Mouse (Mus musculus): ENCODE results near the gene Bicd1. TPM values are rescaled to one million over a fixed set of nuclear protein-coding genes. Genes with fewer than 3 reads are reported as not detected.
"Not testable (repeated sequence)": the region's sequence is repeated elsewhere in the genome, so short reads cannot be mapped to it uniquely, and the experiment has no call there.

The Bicd1 gene
- 12.2 and 14.6 TPM in 2 replicates for polyA plus RNA-seq (2015; fragmentation: Nextera tagmentation; extraction: Ambion mirVana)

DNA sequence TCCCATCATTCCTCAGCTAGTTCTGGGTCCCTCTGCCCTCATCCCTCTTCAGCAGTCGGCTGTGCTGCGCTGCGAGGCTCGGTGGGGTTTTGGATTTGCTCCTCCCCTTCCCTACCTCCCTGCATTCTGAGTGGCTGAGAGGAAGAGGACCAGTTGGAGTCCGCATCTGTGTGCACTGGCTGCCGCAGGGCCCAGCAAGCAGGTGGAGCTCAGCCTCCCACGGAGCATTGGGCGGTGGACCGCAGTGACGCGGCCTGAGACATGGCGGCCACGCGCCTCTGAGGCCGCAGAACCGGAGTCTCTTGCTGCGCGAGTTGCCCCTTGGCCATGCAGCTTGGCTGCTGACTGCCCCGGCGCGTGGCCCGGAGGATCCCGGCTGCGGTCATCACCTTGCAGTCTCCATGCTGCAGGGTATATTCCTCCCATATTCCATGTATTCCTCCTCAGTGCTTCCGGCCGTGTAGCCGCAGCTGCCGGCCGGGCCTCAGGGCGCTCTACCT is at the start of gene Bicd1:
Bicd1 (plus strand) TSS at position 54 of the 500 bp plus-strand sequence.
- peak within 1 kb of the TSS; percentile 59 for H3K9ac ChIP-seq
- no peaks in the 10 kb centered on the region for H3K9me3 ChIP-seq
- ATAC-seq, result peak; percentile 100
- no peaks in the 10 kb centered on the region for H3K4me1 ChIP-seq (replicated peaks)
- peak within 1 kb of the TSS; percentile 62 for H3K27ac ChIP-seq
- H3K4me2 ChIP-seq (replicated peaks), result peak within 1 kb of the TSS; percentile 82
- under 1% methylated on average over 30 of the region's 30 CpGs for WGBS
- H3K36me3 ChIP-seq, result no peaks in the 10 kb centered on the region
- peak within 1 kb of the TSS; percentile 57 for H3K4me3 ChIP-seq (replicated peaks)
- no peaks in the 10 kb centered on the region for H3K27me3 ChIP-seq (replicated peaks)

DNA sequence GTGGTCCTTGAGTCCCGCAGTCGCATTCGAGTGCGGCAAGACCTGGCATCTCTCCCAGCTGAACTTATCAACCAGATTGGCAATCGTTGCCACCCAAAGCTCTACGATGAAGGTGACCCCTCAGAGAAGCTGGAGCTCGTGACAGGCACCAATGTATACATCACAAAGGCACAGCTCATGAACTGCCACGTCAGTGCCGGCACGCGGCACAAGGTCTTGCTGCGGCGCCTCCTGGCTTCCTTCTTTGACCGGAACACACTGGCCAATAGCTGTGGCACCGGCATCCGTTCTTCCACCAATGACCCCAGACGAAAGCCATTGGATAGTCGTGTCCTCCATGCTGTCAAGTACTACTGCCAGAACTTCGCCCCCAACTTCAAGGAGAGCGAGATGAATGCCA is 46.2 kb upstream of the Bicd1 start:
- H3K9ac ChIP-seq; H3K9me3 ChIP-seq; H3K27me3 ChIP-seq (replicated peaks); H3K36me3 ChIP-seq; ATAC-seq; H3K4me2 ChIP-seq (replicated peaks); H3K4me3 ChIP-seq (replicated peaks); H3K4me1 ChIP-seq (replicated peaks); H3K27ac ChIP-seq: not testable (repeated sequence)
- 96% methylated on average over 20 of the region's 20 CpGs for WGBS

DNA sequence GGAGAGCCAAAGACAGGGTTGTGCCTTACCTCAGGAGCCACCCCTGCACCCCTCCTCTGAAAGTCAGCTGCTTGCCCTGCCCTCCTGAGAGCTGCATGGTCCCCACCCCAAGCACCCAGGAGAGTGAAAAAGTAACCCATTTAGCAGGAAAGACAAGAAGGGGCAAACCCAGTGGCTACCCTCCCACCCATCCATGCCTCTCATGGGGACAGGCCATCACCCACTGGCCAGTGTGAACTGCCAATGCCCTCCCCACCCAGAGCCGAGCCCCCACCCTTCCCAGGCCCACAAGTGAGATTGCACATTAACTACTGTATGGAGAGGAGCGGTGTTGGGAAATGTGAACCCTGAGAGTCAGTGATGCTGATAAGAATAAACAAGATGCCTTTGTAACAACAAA is 42.7 kb upstream of the Bicd1 start:
- H3K4me3 ChIP-seq (replicated peaks); H3K4me1 ChIP-seq (replicated peaks); H3K27me3 ChIP-seq (replicated peaks); H3K36me3 ChIP-seq; H3K9me3 ChIP-seq; H3K27ac ChIP-seq; H3K4me2 ChIP-seq (replicated peaks); ATAC-seq; H3K9ac ChIP-seq: not testable (repeated sequence)
- 78% methylated on average over 2 of the region's 2 CpGs for WGBS

DNA sequence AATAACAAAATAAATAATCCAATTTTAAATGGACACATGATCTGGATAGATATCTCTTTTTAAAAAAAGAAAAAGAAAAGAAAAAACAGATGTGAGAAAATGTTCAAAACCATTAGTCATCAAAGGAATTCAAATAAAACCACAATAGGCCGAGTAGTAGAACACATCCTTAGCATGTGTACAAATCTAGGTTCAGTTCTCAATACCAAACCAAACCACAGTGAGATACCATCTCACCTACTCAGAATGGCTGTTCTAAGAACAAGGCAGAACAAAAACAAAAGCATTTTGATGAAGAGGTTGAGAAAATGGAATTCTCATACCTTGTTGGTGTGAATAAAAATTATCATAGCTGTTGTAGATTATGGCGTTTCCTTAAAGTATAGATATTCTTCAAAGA is 42.3 kb upstream of the Bicd1 start:
- Histone ChIP-seq H3K4me1 (replicated peaks) (no peaks in the 10 kb centered on the region), H3K4me2 (replicated peaks) (no peak overlapping the region), H3K27me3 (replicated peaks) (no peaks in the 10 kb centered on the region), H3K9me3 (no peaks in the 10 kb centered on the region), H3K36me3 (no peaks in the 10 kb centered on the region), H3K9ac (no peak overlapping the region), H3K4me3 (replicated peaks) (no peak overlapping the region), H3K27ac (no peak overlapping the region)
- no peak for ATAC-seq
- 85% methylated on average over 2 of the region's 2 CpGs for WGBS

DNA sequence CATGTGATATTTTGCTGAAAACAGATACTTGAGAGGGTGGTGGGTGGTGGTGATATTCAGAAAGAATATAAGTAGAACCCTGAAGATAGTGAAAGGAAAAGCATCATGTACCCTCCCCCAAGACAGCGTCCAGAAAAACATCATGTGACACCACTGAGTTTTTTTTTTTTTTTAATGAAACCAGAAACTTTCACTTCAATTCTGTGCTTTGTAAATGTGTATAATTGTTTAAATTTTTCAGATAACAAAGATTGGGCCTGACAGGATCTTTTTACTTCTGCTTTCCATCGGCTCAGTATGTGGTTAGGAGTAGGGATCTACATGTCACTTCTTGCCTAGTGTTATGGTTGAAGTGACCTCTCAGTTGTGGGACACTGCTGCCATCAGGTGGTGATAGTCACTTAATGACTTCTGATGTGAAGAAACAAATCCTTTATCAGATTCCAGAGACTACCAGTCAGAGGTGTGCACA is 33.7 kb upstream of the Bicd1 start:
- H3K36me3 ChIP-seq, result no peaks in the 10 kb centered on the region
- no peaks in the 10 kb centered on the region for H3K27me3 ChIP-seq (replicated peaks)
- no peak overlapping the region for H3K9ac ChIP-seq
- no peaks in the 10 kb centered on the region for H3K9me3 ChIP-seq
- H3K4me3 ChIP-seq (replicated peaks), result no peak overlapping the region
- H3K4me1 ChIP-seq (replicated peaks), result no peaks in the 10 kb centered on the region
- ATAC-seq, result peak; percentile 69
- no peak overlapping the region for H3K4me2 ChIP-seq (replicated peaks)
- 36% methylated on average over 2 of the region's 2 CpGs for WGBS
- H3K27ac ChIP-seq, result no peak overlapping the region

DNA sequence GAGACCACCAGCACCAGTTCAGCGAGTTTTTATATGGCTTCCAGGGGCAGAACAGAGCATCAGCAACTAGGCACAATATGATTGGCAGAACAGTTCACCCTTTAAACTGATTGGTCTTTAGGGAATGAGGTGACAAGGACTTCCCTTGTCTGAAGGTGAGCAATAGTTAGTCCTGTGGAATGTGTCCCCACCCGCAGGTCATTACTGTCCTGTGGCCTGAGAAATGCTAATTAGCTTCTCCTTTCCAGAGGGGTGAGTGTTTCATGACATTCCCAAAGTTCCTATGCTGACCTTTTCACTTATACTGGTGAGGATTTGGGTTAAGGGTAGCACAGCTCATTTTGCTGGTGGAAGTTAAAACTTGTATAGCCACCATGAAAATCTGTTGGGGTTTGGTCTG is 25.2 kb upstream of the Bicd1 start:
- Histone ChIP-seq H3K4me2 (replicated peaks) (no peak overlapping the region), H3K4me3 (replicated peaks) (no peak overlapping the region), H3K36me3 (no peaks in the 10 kb centered on the region), H3K9ac (no peak overlapping the region), H3K27me3 (replicated peaks) (no peaks in the 10 kb centered on the region), H3K9me3 (no peaks in the 10 kb centered on the region), H3K27ac (no peak overlapping the region), H3K4me1 (replicated peaks) (no peaks in the 10 kb centered on the region)
- WGBS, result 78% methylated on average over 2 of the region's 2 CpGs
- ATAC-seq, result no peak

DNA sequence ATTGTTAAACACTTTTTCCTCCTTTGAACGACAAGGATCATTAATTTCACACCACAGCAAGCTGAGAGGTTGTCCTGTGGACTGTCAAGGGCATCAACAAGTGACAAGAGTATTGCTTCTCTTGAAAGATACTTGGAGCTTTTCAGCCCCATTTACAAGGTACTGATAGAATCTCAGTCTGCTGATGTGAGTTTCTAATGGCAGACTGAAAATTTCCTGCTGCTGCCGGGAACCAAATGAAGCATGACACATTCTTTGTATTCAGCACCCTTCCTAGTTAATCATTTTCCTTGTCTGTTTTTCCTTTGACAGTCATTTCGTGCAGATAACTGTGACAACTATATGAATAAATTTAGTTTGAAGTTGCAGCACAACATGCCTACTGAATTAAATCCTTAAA is 22.3 kb upstream of the Bicd1 start:
- no peak for ATAC-seq
- H3K27ac ChIP-seq, result no peak overlapping the region

DNA sequence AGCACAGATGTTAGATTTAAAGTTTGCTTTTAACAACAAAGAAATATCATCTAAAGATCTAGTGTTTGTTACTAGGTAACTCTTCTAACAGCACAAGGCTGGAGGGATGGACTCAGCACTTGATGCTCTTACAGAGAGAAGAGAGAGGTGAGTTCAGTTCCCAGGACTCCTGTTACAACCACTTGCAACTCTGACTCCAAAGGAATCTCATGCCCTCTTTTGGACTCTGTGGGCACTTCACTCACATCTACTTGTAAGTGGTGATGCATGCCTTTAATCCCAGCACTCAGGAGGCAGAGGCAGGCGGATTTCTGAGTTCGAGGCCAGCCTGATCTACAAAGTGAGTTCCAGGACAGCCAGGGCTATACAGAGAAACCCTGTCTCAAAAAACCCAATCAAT is 19.1 kb upstream of the Bicd1 start:
- H3K9me3 ChIP-seq; ATAC-seq; H3K9ac ChIP-seq; H3K27me3 ChIP-seq (replicated peaks); H3K4me3 ChIP-seq (replicated peaks); H3K4me2 ChIP-seq (replicated peaks); H3K27ac ChIP-seq; H3K36me3 ChIP-seq; H3K4me1 ChIP-seq (replicated peaks): not testable (repeated sequence)
- 89% methylated on average over 2 of the region's 2 CpGs for WGBS

More for the DNA sequence above, 22.3 kb upstream of the Bicd1 start:
- Histone ChIP-seq H3K27me3 (replicated peaks) (no peaks in the 10 kb centered on the region), H3K4me1 (replicated peaks) (no peaks in the 10 kb centered on the region), H3K9me3 (no peaks in the 10 kb centered on the region), H3K9ac (no peak overlapping the region), H3K36me3 (no peaks in the 10 kb centered on the region), H3K4me3 (replicated peaks) (no peak overlapping the region), H3K4me2 (replicated peaks) (no peak overlapping the region)
- 19% methylated on average over 3 of the region's 3 CpGs for WGBS

DNA sequence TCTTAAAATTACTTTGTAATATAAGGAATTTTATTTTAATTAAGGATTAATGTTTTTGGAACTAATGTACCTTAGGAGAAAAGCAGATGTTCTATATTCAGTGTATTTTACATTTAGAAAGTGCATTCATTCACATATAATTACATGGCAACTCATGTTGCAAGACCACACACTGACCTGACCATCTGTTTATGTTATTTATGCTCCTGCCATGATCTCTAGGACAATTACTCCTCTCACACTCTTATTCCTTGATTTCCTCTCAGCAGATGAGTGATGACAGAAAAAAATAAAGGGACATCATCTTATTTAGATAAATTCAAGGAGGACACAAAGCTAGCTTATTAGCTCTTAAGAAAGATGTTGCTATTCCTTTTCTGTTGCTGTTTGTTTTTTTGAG is 9.3 kb upstream of the Bicd1 start:
- no peak overlapping the region for H3K27ac ChIP-seq
- H3K9me3 ChIP-seq, result no peaks in the 10 kb centered on the region
- H3K9ac ChIP-seq, result no peak overlapping the region
- H3K27me3 ChIP-seq (replicated peaks), result no peaks in the 10 kb centered on the region
- no peaks in the 10 kb centered on the region for H3K4me1 ChIP-seq (replicated peaks)
- H3K36me3 ChIP-seq, result no peaks in the 10 kb centered on the region
- no peak overlapping the region for H3K4me3 ChIP-seq (replicated peaks)
- H3K4me2 ChIP-seq (replicated peaks), result no peak overlapping the region
- ATAC-seq, result no peak

DNA sequence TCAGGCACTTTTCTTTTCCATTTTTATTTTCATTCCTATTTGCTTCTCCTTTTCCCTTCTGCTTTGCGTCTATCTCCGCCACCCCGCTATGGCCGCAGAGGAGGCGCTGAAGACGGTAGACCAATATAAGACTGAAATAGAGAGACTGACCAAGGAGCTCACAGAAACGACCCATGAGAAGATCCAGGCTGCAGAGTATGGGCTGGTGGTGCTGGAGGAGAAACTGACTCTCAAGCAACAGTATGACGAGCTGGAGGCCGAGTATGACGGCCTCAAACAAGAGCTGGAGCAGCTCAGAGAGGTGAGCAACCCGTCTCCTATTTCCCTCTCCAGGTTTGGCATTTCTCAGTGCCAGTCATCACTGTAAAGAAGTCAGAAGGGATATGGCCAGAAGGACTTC is 655 bp downstream of the Bicd1 start:
- H3K9me3 ChIP-seq, result no peaks in the 10 kb centered on the region
- H3K27ac ChIP-seq, result peak overlapping the region; percentile 62
- peak overlapping the region; percentile 82 for H3K4me2 ChIP-seq (replicated peaks)
- 1% methylated on average over 11 of the region's 11 CpGs for WGBS
- ATAC-seq, result peak; percentile 66
- no peaks in the 10 kb centered on the region for H3K4me1 ChIP-seq (replicated peaks)
- peak overlapping the region; percentile 59 for H3K9ac ChIP-seq
- no peaks in the 10 kb centered on the region for H3K36me3 ChIP-seq
- no peaks in the 10 kb centered on the region for H3K27me3 ChIP-seq (replicated peaks)
- peak overlapping the region; percentile 57 for H3K4me3 ChIP-seq (replicated peaks)

DNA sequence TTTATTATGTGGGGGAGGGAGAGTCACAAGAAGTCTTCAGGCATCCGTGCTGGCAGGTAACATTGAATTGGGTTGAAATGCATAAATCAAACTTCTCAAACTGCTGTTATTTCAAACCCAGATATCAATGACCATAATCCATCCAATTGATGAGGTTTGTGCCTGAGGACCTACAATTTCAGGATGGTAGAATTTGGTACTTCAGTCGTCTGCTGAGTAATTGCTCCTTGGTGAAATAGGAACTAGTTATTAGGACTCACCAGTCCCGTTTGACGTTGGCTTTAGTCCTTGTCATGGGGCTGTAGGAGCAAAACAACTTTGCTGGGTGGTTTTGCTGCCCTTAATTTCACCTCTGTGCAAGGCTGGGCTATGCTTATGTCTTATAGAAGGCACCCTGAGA is 1.2 kb downstream of the Bicd1 start:
- ATAC-seq, result no peak
- WGBS, result 17% methylated on average over 4 of the region's 4 CpGs
- Histone ChIP-seq H3K9ac (no peak overlapping the region; the same call in 1 of the 2 replicates), H3K9me3 (no peaks in the 10 kb centered on the region), H3K4me1 (replicated peaks) (no peaks in the 10 kb centered on the region), H3K36me3 (no peaks in the 10 kb centered on the region), H3K4me2 (replicated peaks) (peak overlapping the region; percentile 82), H3K4me3 (replicated peaks) (peak overlapping the region; percentile 57), H3K27ac (no peak overlapping the region; the same call in 1 of the 2 replicates), H3K27me3 (replicated peaks) (no peaks in the 10 kb centered on the region)

DNA sequence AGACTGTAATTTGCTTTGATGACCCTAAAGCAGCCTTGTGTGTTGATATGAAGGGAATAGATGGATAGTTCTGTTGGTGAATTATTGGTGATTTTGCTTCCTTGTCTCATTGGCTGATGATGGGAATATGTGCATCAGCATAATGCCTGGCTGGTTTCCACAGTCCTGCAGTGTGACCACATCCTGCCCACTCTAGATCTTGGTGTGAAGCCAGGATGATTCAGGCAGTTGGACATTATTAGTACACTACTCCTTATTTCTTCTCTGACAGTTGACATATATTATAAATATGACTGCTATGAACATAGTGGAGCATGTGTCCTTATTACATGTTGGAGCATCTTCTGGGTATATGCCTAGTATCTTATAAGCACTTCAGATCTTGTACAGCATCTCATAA is 4.6 kb downstream of the Bicd1 start:
- H3K36me3 ChIP-seq, result no peaks in the 10 kb centered on the region
- no peak overlapping the region for H3K4me3 ChIP-seq (replicated peaks)
- H3K9ac ChIP-seq, result no peak overlapping the region
- no peak for ATAC-seq
- no peaks in the 10 kb centered on the region for H3K27me3 ChIP-seq (replicated peaks)
- H3K9me3 ChIP-seq, result no peaks in the 10 kb centered on the region
- H3K27ac ChIP-seq, result no peak overlapping the region
- H3K4me1 ChIP-seq (replicated peaks), result no peaks in the 10 kb centered on the region
- no peak overlapping the region for H3K4me2 ChIP-seq (replicated peaks)

DNA sequence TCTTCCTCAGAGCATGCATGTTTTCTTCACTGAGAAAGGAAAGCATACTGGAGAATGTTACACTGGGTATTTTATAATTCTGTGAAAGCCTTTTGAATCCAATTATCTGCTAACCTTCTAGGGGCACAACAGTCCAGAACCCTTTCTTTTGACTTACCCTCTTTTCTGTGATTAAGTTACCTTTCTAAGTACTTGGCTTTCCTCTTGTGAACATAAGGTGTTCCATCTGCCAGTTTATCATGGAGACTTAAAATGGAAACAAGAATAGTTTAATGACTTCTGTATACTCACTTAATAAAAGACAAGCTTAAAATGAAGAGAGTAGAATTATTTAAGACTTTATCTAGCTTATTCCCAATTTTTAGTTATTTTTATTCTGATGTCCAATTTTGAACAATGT is 16.1 kb downstream of the Bicd1 start:
- no peak overlapping the region for H3K27ac ChIP-seq
- no peaks in the 10 kb centered on the region for H3K36me3 ChIP-seq
- ATAC-seq, result no peak
- no peak overlapping the region for H3K4me2 ChIP-seq (replicated peaks)
- H3K9me3 ChIP-seq, result no peaks in the 10 kb centered on the region
- no peaks in the 10 kb centered on the region for H3K27me3 ChIP-seq (replicated peaks)
- no peaks in the 10 kb centered on the region for H3K4me1 ChIP-seq (replicated peaks)
- H3K4me3 ChIP-seq (replicated peaks), result no peak overlapping the region
- no peak overlapping the region for H3K9ac ChIP-seq
